Mouse (Mus musculus) embryonic facial prominence, embryonic 11.5 days (tissue): ENCODE results near the gene Il31ra. TPM values are rescaled to one million over a fixed set of nuclear protein-coding genes. Genes with fewer than 3 reads are reported as not detected.
A peak's percentile ranks its signal among the peaks of the same experiment; 100 is the strongest.
"Not testable (repeated sequence)": the region's sequence is repeated elsewhere in the genome, so short reads cannot be mapped to it uniquely, and the experiment has no call there.

Experiments
- ATAC-seq: fragments of 200-750 bp; cut with Nextera tagmentation; replicated peaks from 2 replicates; pipeline ENCODE4 v1.8.0; 2017; ENCODE audit warnings: low read depth; ENCODE audit not compliant: insufficient number of reproducible peaks, low FRiP score, low TSS enrichment
- DNase-seq: peaks from one replicate; pipeline ENCODE4 v3.0.0-alpha.2; 2015; ENCODE audit warnings: low spot score
- H3K27ac ChIP-seq: fragments of 300-500 bp; sonication (generic); replicated peaks from 2 replicates; pipeline ENCODE4 v1.5.1; 2014; ENCODE audit warnings: mild to moderate bottlenecking, low read depth, low read length, control low read depth
- H3K27me3 ChIP-seq: fragments of 300-500 bp; sonication (generic); 2 replicates; pipeline ENCODE4 v1.6.1; 2014; ENCODE audit warnings: mild to moderate bottlenecking, low read length, moderate library complexity, mixed read lengths; ENCODE audit not compliant: control insufficient read depth, insufficient read depth
- H3K36me3 ChIP-seq: fragments of 300-500 bp; sonication (generic); replicated peaks from 2 replicates; pipeline ENCODE4 v1.6.1; 2014; ENCODE audit warnings: low read depth, mild to moderate bottlenecking, low read length, moderate library complexity, mixed read lengths; ENCODE audit not compliant: control insufficient read depth, insufficient read depth
- H3K4me1 ChIP-seq: fragments of 300-500 bp; sonication (generic); 2 replicates; pipeline ENCODE4 v1.6.1; 2014; ENCODE audit warnings: low read length, mixed read lengths; ENCODE audit not compliant: control insufficient read depth, insufficient read depth
- H3K4me2 ChIP-seq: fragments of 300-500 bp; sonication (generic); 2 replicates; pipeline ENCODE4 v1.6.1; 2014; ENCODE audit warnings: low read depth, mild to moderate bottlenecking, control low read depth, low read length, moderate library complexity
- H3K4me3 ChIP-seq: fragments of 300-500 bp; sonication (generic); 2 replicates; pipeline ENCODE4 v1.5.1; 2014; ENCODE audit warnings: low read depth, low read length, control low read depth
- H3K9ac ChIP-seq: fragments of 300-500 bp; sonication (generic); replicated peaks from 2 replicates; pipeline ENCODE4 v1.6.1; 2014; ENCODE audit warnings: mild to moderate bottlenecking, control low read depth, low read length
- H3K9me3 ChIP-seq: fragments of 300-500 bp; sonication (generic); replicated peaks from 2 replicates; pipeline ENCODE4 v1.6.1; 2016; ENCODE audit warnings: mild to moderate bottlenecking, low read length, inconsistent platforms, mixed read lengths; ENCODE audit not compliant: control insufficient read depth
- WGBS: fragments of 180-500 bp; shearing (Covaris S2); extraction: QIAGEN DNeasy Blood & Tissue Kit; methylation state at CpG from one replicate; pipeline ENCODE4 v1.1.7; 2014; 5-methylcytosine and 5-hydroxymethylcytosine counted together
- polyA plus RNA-seq: library from polyadenylated mRNA; unstranded; fragments of >200 nt; fragmentation: Nextera tagmentation; extraction: Ambion mirVana; gene quantifications from 2 replicates; pipeline ENCODE4 v1.2.1, GENCODE M21; 2014

The Il31ra gene
- polyA plus RNA-seq, 1 experiment from 2014 or later, result not detected

- Histone ChIP-seq H3K4me3 (no peak overlapping the region), H3K27me3 (no peaks in the 10 kb centered on the region), H3K27ac (no peak overlapping the region), H3K9me3 (no peaks in the 10 kb centered on the region), H3K9ac (no peak overlapping the region), H3K4me1 (no peaks in the 10 kb centered on the region), H3K36me3 (no peaks in the 10 kb centered on the region), H3K4me2 (no peak overlapping the region)
- WGBS, result 88% methylated on average over 8 of the region's 8 CpGs
- DNase-seq, result no peak
- ATAC-seq, result no peak
These were observed 11.9 kb downstream of the Il31ra start for GRCm38 (mm10) chr13:112582291-112582690.

- Histone ChIP-seq H3K4me1 (no peaks in the 10 kb centered on the region), H3K27ac (no peak overlapping the region), H3K36me3 (no peaks in the 10 kb centered on the region), H3K27me3 (no peaks in the 10 kb centered on the region), H3K9ac (no peak overlapping the region), H3K9me3 (no peaks in the 10 kb centered on the region), H3K4me2 (no peak overlapping the region), H3K4me3 (no peak overlapping the region)
- DNase-seq, result no peak
- ATAC-seq, result no peak
- WGBS, result 88% methylated on average over 3 of the region's 3 CpGs
These were observed 12.4 kb downstream of the Il31ra start for GRCm38 (mm10) chr13:112581796-112582195.

DNA sequence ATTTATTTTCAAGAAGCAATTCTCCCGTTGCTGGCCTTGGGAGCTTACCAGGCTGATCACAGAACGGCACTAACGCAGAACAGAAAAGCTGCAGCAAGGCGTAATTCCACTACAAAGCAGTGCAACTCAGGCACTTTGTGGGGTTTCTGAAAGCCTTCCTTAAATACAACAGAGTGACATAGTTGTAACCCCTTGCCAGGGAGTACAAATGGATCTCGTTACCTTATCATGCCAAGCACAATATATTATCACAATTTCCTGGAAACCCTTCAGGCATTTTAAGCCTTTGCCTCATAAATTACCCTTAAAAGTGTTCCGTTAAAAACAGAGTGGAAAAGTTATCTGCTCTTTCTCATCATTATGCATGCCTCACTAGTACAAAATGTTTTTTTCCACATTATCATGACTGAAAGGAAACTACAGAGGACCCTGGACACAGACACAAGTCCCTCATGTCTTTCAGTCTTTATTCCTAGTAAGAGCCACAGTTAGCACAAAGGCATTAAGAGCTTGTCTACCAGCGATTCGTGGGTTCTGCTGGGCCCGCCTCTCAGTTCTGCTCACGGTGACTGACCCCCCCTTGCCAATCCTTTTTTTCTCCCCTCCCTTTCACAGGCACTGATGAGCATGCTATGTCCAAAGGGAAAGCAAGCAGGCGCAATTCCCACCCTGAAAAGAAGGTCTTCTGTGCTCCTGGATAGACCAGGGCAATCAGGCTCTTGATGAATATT is 13.4 kb downstream of the Il31ra start:
- no peak for ATAC-seq
- H3K36me3 ChIP-seq, result no peaks in the 10 kb centered on the region
- H3K9me3 ChIP-seq, result no peaks in the 10 kb centered on the region
- no peak overlapping the region for H3K27ac ChIP-seq
- H3K4me3 ChIP-seq, result no peak overlapping the region
- no peak overlapping the region for H3K4me2 ChIP-seq
- no peaks in the 10 kb centered on the region for H3K4me1 ChIP-seq
- 44% methylated on average over 11 of the region's 11 CpGs for WGBS
- no peak overlapping the region for H3K9ac ChIP-seq
- no peaks in the 10 kb centered on the region for H3K27me3 ChIP-seq
- DNase-seq, result peak; percentile 23

DNA sequence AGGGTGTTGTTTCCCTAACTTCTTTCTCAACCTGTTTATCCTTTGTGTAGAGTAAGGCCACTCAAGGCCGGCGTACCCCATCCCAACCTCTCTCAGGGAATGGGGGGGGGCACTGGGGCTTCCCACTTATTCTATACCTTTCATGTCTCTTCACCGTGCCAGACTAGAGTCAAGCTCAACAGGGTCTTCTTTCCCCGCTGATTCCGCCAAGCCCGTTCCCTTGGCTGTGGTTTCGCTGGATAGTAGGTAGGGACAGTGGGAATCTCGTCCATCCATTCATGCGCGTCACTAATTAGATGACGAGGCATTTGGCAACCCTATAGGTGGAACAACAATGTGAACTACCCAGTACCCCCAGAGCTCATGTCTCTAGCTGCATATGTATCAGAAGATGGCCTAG is 16.1 kb downstream of the Il31ra start:
- 72% methylated on average over 11 of the region's 11 CpGs for WGBS
- H3K27me3 ChIP-seq, H3K4me2 ChIP-seq, H3K27ac ChIP-seq, DNase-seq, H3K9me3 ChIP-seq, ATAC-seq, H3K36me3 ChIP-seq, H3K4me3 ChIP-seq, H3K4me1 ChIP-seq, H3K9ac ChIP-seq: not testable (repeated sequence)

DNA sequence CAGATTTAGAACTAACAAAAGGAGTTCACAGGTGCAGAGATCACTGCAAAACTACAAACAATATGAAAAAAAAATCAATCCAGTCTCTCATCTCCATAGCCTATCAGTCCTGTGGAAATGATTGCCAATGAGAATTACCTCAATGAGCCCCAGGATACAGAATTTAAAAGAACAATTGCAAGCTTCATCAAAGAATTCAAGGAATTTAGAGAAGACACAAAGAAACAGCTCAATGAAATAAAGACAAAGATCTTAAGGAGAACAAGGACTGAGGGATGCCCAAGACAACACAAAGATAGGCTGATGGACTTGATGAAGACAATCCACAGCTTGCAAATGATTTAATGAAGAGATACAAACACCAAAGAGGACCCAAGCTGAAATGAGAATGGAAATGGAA is 20.4 kb downstream of the Il31ra start:
- H3K36me3 ChIP-seq, result no peaks in the 10 kb centered on the region
- ATAC-seq (no peak), DNase-seq (no peak)
- H3K4me1 ChIP-seq, result no peaks in the 10 kb centered on the region
- no peak overlapping the region for H3K27ac ChIP-seq
- H3K4me3 ChIP-seq, result no peak overlapping the region
- no peaks in the 10 kb centered on the region for H3K9me3 ChIP-seq
- H3K4me2 ChIP-seq, result no peak overlapping the region
- H3K9ac ChIP-seq, result no peak overlapping the region
- no peaks in the 10 kb centered on the region for H3K27me3 ChIP-seq

- DNase-seq (no peak), ATAC-seq (no peak)
- H3K4me2 ChIP-seq, result no peak overlapping the region
- no peaks in the 10 kb centered on the region for H3K36me3 ChIP-seq
- no peaks in the 10 kb centered on the region for H3K9me3 ChIP-seq
- no peak overlapping the region for H3K9ac ChIP-seq
- 76% methylated on average over 5 of the region's 5 CpGs for WGBS
- H3K4me1 ChIP-seq, result no peaks in the 10 kb centered on the region
- H3K4me3 ChIP-seq, result no peak overlapping the region
- no peaks in the 10 kb centered on the region for H3K27me3 ChIP-seq
- H3K27ac ChIP-seq, result no peak overlapping the region
These were observed 23.4 kb downstream of the Il31ra start for GRCm38 (mm10) chr13:112570768-112571167.

- WGBS, result 54% methylated on average over 4 of the region's 4 CpGs
- no peaks in the 10 kb centered on the region for H3K36me3 ChIP-seq
- no peaks in the 10 kb centered on the region for H3K4me1 ChIP-seq
- no peak overlapping the region for H3K9ac ChIP-seq
- H3K4me3 ChIP-seq, result no peak overlapping the region
- no peak for ATAC-seq
- no peaks in the 10 kb centered on the region for H3K27me3 ChIP-seq
- H3K27ac ChIP-seq, result no peak overlapping the region
- no peak for DNase-seq
- no peak overlapping the region for H3K4me2 ChIP-seq
- H3K9me3 ChIP-seq, result no peaks in the 10 kb centered on the region
These were observed 24.6 kb downstream of the Il31ra start for GRCm38 (mm10) chr13:112569606-112570005.

GRCm38 (mm10) chr13:112560554-112561138 is 33.5 kb downstream of the Il31ra start:
- ATAC-seq (no peak), DNase-seq (no peak)
- WGBS, result 88% methylated on average over 6 of the region's 6 CpGs
- H3K9me3 ChIP-seq, result no peaks in the 10 kb centered on the region
- H3K27ac ChIP-seq, result no peak overlapping the region
- H3K4me3 ChIP-seq, result no peak overlapping the region
- H3K4me1 ChIP-seq, result no peaks in the 10 kb centered on the region
- H3K27me3 ChIP-seq, result no peaks in the 10 kb centered on the region
- no peak overlapping the region for H3K9ac ChIP-seq
- H3K36me3 ChIP-seq, result no peaks in the 10 kb centered on the region
- H3K4me2 ChIP-seq, result no peak overlapping the region
